Mouse (Mus musculus) cerebellum, adult 2 months (tissue): ENCODE results near the gene Lrrc75a.

ENCODE experiments used
- CTCF ChIP-seq: fragments of 200-500 bp; IDR thresholded peaks from 2 replicates; pipeline ENCODE4 v1.5.1; 2011; ENCODE audit warnings: low read depth, mild to moderate bottlenecking, control low read depth, low read length, moderate library complexity, borderline replicate concordance; ENCODE audit not compliant: insufficient read depth
- POLR2A ChIP-seq: fragments of 200-500 bp; IDR thresholded peaks from 2 replicates; pipeline ENCODE4 v1.6.1; 2011; ENCODE audit warnings: low read length, control low read depth, borderline replicate concordance; ENCODE audit not compliant: insufficient read depth

DNA sequence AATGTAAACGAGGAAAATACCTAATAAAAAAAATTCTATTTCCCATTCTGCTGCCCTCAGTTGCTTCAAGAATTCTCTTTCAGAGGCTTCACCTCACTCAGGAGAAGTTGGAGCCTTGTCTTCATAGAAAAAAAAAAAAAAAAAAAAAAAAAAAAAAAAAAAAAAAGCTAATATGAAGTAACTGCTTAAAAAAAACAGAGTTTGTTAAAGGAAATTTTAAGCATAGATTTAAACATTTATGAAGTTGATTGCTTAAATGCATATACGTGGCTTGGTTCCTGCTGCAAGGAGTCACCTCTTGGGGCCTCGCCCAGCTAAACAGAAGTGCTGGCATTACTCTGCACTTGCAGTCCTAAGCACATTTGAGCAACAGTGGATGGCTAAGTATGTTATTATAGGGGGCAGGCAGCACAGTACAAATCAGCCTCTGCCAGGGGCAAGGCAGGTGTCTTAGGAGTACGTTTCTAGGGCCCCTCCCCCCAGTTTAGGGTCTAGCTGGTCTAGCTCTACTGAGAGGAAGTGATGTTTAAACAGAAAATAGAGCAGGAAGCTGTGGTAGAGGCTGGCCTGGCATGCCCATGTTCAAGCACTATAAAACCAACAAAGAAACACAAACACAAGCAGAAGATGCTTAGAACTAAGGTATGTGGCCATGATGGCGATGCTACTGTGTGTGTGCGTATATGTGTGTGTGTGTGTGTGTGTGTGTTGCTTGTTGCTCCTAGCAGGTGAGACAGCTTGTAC lies 74.2 kb downstream of the Lrrc75a start, which contains the start of gene Trpv2:
- TF ChIP-seq POLR2A (no peak), CTCF (no peak)
